Mouse (Mus musculus) monocyte, adult 59 days (primary cell): ENCODE data around the gene Phf23. TPM values are rescaled to one million over a fixed set of nuclear protein-coding genes. Genes with fewer than 3 reads are reported as not detected.

ENCODE experiments used
- total RNA-seq, 2 experiments: library from RNA; stranded (reverse); gene quantifications; one replicate each; pipeline ENCODE4 v1.2.4; 2023

The Phf23 gene
- 10 to 100 TPM; 64.3 to 77.5 TPM for total RNA-seq

GRCm38 (mm10) chr11:69995391-69995960 lies at the start of gene Phf23:
Gene Phf23 (plus strand): TSS chr11:69995777.

GRCm38 (mm10) chr11:69948066-69948762 lies 47.4 kb upstream of the Phf23 start, which contains the start of gene Slc2a4:
Gene Slc2a4 (minus strand): TSS chr11:69948188.

GRCm38 (mm10) chr11:69964650-69965270 lies 30.8 kb upstream of the Phf23 start, which contains the start of gene Cldn7:
Gene Cldn7 (plus strand): TSS chr11:69964779.

GRCm38 (mm10) chr11:69981141-69981762 lies 14.3 kb upstream of the Phf23 start, which contains the start of gene Ctdnep1:
Gene Ctdnep1 (plus strand): TSS chr11:69981156.

GRCm38 (mm10) chr11:69982225-69982624 lies 13.4 kb upstream of the Phf23 start, which contains the start of gene Elp5:
Gene Elp5 (minus strand): TSS chr11:69982517.

GRCm38 (mm10) chr11:69990850-69991691 lies 4.5 kb upstream of the Phf23 start, which contains the start of gene Gabarap:
Gene Gabarap (plus strand): TSS chr11:69991143.

GRCm38 (mm10) chr11:70000396-70000898 lies 4.9 kb downstream of the Phf23 start, which contains the start of gene Dvl2:
Gene Dvl2 (plus strand): TSS chr11:70000595.

GRCm38 (mm10) chr11:70014880-70015558 lies 19.4 kb downstream of the Phf23 start, which contains the start of gene Acadvl:
Gene Acadvl (minus strand): TSS chr11:70015411.

GRCm38 (mm10) chr11:70016669-70017068 lies 21.1 kb downstream of the Phf23 start, which contains the start of gene Dlg4:
Gene Dlg4 (plus strand): TSS chr11:70016942.

Other genes with a start within 250 kb of the Phf23 start
- 100 to 1,000 TPM; 114 to 142 TPM for gene Polr2a, start 237.1 kb upstream of the Phf23 start, total RNA-seq
- not detected for gene Slc35g3, start 233.8 kb upstream of the Phf23 start, total RNA-seq
- gene Zbtb4, start 229.9 kb upstream of the Phf23 start, total RNA-seq: 10 to 100 TPM; 16.0 to 20.0 TPM
- gene Chrnb1, start 199.8 kb upstream of the Phf23 start, total RNA-seq: under 1 TPM; 0.45 to 0.49 TPM
- 1 to 10 TPM in 1 of 2 experiments, under 1 TPM in 1; 0.76 to 1.3 TPM for gene Fgf11, start 193.9 kb upstream of the Phf23 start, total RNA-seq
- gene Tmem102, start 190.2 kb upstream of the Phf23 start, total RNA-seq: not detected
- not detected for gene Gm39566, start 180.5 kb upstream of the Phf23 start, total RNA-seq
- gene Spem2, start 177.3 kb upstream of the Phf23 start, total RNA-seq: not detected
- gene Spem1, start 173.6 kb upstream of the Phf23 start, total RNA-seq: not detected
- gene Nlgn2, start 158.0 kb upstream of the Phf23 start, total RNA-seq: 1 to 10 TPM; 1.9 to 2.6 TPM
- gene Tmem256, start 157.3 kb upstream of the Phf23 start, total RNA-seq: 100 to 1,000 TPM; 100 to 117 TPM
- 10 to 100 TPM; 39.8 to 43.6 TPM for gene Plscr3, start 149.4 kb upstream of the Phf23 start, total RNA-seq
- not detected for gene Tnk1, start 137.0 kb upstream of the Phf23 start, total RNA-seq
- not detected for gene Tmem95, start 117.8 kb upstream of the Phf23 start, total RNA-seq
- 1 to 10 TPM; 6.0 TPM for gene Kctd11, start 114.4 kb upstream of the Phf23 start, total RNA-seq
- 10 to 100 TPM; 10.4 to 12.2 TPM for gene Acap1, start 100.2 kb upstream of the Phf23 start, total RNA-seq
- gene 2810408A11Rik, start 94.8 kb upstream of the Phf23 start, total RNA-seq: under 1 TPM; 0.31 to 0.49 TPM
- gene Neurl4, start 94.7 kb upstream of the Phf23 start, total RNA-seq: 10 to 100 TPM; 30.0 to 30.4 TPM
- 100 to 1,000 TPM; 110 to 112 TPM for gene Gps2, start 81.9 kb upstream of the Phf23 start, total RNA-seq
- 100 to 1,000 TPM; 407 to 410 TPM for gene Eif5a, start 73.8 kb upstream of the Phf23 start, total RNA-seq
- gene Ybx2, start 60.0 kb upstream of the Phf23 start, total RNA-seq: 1 to 10 TPM in 1 of 2 experiments, not detected in 1; 1.6 TPM
- not detected for gene Slc2a4, start 47.6 kb upstream of the Phf23 start, total RNA-seq
- gene Cldn7, start 31.0 kb upstream of the Phf23 start, total RNA-seq: not detected
- gene Ctdnep1, start 14.6 kb upstream of the Phf23 start, total RNA-seq: 100 to 1,000 TPM; 107 to 143 TPM
- gene Elp5, start 13.3 kb upstream of the Phf23 start, total RNA-seq: 10 to 100 TPM; 44.3 to 49.5 TPM
- 100 to 1,000 TPM; 469 to 485 TPM for gene Gabarap, start 4.6 kb upstream of the Phf23 start, total RNA-seq
- 10 to 100 TPM; 30.2 to 33.6 TPM for gene Dvl2, start 4.8 kb downstream of the Phf23 start, total RNA-seq
- 10 to 100 TPM; 43.9 to 56.5 TPM for gene Acadvl, start 19.6 kb downstream of the Phf23 start, total RNA-seq
- 10 to 100 TPM; 11.0 to 19.4 TPM for gene Dlg4, start 21.2 kb downstream of the Phf23 start, total RNA-seq
- not detected for gene Asgr1, start 58.3 kb downstream of the Phf23 start, total RNA-seq
- 1 to 10 TPM; 3.7 to 3.8 TPM for gene Asgr2, start 96.9 kb downstream of the Phf23 start, total RNA-seq
- gene Mgl2, start 134.6 kb downstream of the Phf23 start, total RNA-seq: 1 to 10 TPM; 7.0 to 7.1 TPM
- 10 to 100 TPM; 57.0 to 63.9 TPM for gene Clec10a, start 160.4 kb downstream of the Phf23 start, total RNA-seq
- gene Slc16a11, start 217.0 kb downstream of the Phf23 start, total RNA-seq: not detected
- gene Slc16a13, start 225.3 kb downstream of the Phf23 start, total RNA-seq: 1 to 10 TPM; 4.2 to 6.0 TPM
- gene Bcl6b, start 234.0 kb downstream of the Phf23 start, total RNA-seq: not detected
- 10 to 100 TPM; 43.5 to 48.2 TPM for gene 0610010K14Rik, start 242.1 kb downstream of the Phf23 start, total RNA-seq
- 1 to 10 TPM; 4.6 to 5.0 TPM for gene Gm21988, start 244.1 kb downstream of the Phf23 start, total RNA-seq
- gene Rnasek, start 244.1 kb downstream of the Phf23 start, total RNA-seq: 100 to 1,000 TPM; 119 to 173 TPM